Mouse (Mus musculus) brain, embryonic 14.5 days (tissue): ENCODE measurements around the gene Crybg1. TPM values are rescaled to one million over a fixed set of nuclear protein-coding genes. Genes with fewer than 3 reads are reported as not detected.

ENCODE experiments used
- DNase-seq: peaks from one replicate; pipeline ENCODE4 v3.0.0-alpha.2; 2011; ENCODE audit warnings: low read depth
- CTCF ChIP-seq: fragments of 200-500 bp; IDR thresholded peaks from 2 replicates; pipeline ENCODE4 v1.5.1; 2012; ENCODE audit warnings: inconsistent platforms, mild to moderate bottlenecking, moderate library complexity, borderline replicate concordance; ENCODE audit not compliant: insufficient read depth, insufficient read length; ENCODE audit errors: extremely low read depth
- POLR2A ChIP-seq: fragments of 200-500 bp; IDR thresholded peaks from 2 replicates; pipeline ENCODE4 v1.6.1; 2012; ENCODE audit warnings: mild to moderate bottlenecking, inconsistent platforms, borderline replicate concordance; ENCODE audit not compliant: poor library complexity, insufficient read depth, insufficient read length, severe bottlenecking; ENCODE audit errors: extremely low read depth
- polyA plus RNA-seq: library from polyadenylated mRNA; depleted of rRNA; stranded (reverse); fragments of >200 nt; gene quantifications from 2 replicates; pipeline ENCODE4 v1.2.3, GENCODE M21; 2012

Gene Crybg1
- polyA plus RNA-seq, 1 experiment = 0.36 TPM

DNA sequence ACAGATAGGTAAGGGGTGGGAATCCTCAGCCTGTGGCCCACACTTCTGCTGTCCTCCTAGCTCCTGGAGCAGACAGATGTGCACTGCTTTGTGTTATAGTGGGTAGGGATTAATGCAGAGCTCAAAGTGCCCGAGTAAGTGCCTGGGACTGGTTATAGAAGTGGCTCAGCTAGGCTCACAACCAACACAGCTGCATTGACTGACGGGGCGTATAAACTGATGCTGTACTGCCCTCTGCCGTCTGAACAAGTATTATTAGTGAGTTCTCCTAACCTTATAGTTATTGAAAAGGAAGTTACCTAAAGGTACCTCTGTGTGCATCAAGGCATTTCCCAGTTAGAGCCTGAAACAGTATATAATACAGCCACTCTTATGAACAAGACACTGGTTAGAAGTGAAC lies 77.6 kb downstream of the Crybg1 start:
- TF ChIP-seq POLR2A (no peak), CTCF (peak; percentile 67; the same call in 1 of the 2 replicates)
- peak; percentile 92 for DNase-seq

DNA sequence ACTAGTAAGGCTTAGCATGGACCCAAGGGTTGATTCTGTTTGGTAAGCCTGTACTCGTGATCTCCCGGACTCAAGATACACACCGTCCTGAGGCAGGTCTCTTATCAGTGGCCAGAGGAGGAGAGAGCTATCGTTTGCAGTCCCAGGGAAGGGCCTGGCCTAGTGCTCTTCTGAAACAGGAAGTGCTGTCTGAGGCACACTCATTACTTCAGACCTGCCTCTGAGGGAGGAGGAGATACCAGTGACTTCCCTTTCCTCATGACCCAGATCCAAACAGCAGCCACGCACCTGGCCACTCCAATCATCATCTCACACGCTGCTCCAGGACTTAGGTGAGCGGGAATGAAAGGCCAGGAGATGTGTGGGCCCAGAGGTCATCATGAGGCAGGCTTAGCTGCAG lies 79.5 kb downstream of the Crybg1 start:
- no peak for TF ChIP-seq CTCF
- TF ChIP-seq POLR2A = no peak

DNA sequence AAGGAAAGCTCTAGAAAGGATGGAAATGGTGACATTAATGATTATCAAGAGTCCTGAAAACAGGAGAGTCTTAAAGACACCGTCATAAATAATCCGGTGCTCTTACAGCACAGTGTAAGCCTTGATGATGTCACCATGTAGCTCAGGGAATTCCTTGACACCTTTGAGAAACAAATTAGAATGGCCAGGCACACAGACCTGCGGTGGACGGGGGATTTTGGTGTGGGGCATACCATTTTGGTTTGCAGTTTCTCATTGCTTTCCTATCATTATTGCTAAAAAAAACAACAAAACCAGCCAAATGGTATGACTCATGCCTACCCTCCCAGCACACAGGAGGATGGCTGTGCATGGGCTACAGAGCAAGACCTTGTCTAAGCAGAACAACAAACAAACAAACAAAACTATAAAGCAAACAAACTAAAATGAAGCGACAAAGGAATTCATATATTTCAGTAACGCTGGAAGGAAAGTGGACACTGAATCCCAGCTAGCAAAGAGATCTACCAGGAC lies 82.7 kb downstream of the Crybg1 start:
- TF ChIP-seq POLR2A (no peak), CTCF (no peak)
- no peak for DNase-seq

More for the DNA sequence above, 79.5 kb downstream of the Crybg1 start:
- DNase-seq = no peak

DNA sequence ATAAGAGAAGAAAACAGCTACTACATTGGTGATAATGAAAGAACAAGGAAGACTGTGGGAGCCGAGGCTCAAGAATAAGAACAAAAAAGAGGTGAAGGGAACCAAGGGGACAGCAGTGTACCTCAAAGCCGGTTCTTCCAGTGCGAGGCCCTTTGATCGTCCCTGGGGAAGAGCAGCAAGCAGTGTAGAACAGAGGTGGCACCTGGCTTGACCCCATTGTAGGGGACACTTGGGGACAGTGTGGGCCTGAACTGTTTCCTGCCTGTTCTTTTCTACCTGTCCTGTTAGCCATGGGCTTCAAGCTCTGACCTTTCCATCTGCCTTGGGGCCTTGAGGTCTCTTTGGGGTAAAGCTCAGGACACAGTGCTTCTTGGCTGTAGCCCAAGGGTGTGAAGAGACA lies 85.7 kb downstream of the Crybg1 start:
- TF ChIP-seq POLR2A (no peak), CTCF (no peak)
- no peak for DNase-seq

DNA sequence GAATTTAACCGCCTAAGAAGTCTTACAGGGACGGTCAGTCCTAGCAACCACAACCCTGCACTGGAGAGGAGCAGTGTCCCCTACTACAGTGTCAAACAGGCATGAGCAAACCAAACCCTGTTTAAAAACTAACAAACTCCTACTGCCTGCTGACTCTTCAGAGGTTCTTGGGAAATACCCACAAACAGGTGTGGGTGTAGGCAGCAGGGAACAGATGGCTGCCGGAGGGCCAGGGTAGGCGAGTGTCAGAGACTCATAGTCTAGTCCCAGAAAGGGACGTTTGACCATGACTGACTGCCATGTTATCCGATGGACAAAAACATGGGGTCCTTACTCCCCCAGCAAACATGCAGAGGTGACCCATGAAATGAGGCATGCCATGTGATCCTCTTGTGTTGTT lies 97.7 kb downstream of the Crybg1 start:
- DNase-seq = no peak
- TF ChIP-seq CTCF = no peak
- no peak for TF ChIP-seq POLR2A

DNA sequence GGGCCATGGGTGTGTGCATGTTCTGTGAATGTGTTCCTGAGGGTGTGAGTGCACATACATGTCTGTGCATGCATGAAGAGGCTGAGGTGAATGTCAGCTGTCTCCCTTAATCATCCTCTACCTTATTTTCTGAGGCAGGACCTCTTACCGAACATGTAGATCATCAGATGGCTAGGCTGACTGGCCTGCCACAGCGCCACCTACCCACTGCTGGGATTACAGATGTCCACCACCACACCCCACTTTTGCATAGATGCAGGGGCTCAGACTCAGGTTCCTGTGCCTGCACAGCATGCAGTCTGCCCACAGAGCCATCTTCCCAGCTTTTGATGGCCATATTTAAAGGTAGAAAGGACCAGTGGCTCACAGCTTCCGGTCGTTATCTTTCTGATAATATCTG lies 103.9 kb downstream of the Crybg1 start:
- no peak for DNase-seq
- TF ChIP-seq CTCF = peak; percentile 7; the same call in 1 of the 2 replicates
- TF ChIP-seq POLR2A = no peak

DNA sequence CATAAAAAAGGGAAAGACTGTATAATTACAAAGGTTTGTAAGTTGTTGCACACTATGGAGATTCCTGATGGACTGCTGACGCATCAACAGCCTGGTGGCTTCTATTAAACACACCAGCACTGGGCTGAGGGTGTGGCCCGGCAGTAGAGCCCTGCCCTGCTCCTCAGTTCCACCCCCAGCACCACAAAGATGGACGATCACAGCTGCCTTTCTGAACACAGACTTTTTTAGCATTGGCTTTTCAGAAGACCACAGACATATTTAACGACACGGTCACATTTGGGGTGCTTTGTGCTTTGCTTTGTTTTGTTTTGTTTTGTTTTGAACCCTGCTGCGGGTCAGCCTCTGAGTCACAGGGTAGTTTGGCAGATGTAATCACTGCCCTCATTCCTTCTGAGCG lies 105.0 kb downstream of the Crybg1 start:
- TF ChIP-seq POLR2A (no peak), CTCF (no peak)
- DNase-seq = no peak

DNA sequence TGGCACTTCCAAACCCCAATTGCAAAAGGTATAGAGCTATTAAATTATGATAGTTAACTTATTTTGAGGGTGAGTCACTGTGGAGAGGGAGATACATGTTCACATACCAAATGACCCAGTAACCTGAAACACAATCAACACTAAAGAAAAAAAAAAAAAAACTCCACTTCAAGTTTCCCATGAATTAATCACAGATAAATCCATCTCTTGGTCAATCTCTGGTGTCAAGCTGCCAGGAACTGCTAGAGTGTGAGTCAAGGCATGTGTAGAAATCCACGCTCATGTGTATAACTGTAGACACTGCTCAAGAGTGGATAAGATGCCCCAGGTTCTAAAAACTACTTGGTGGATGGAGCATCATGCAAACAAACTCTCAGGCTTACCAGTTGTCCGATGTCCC lies 109.5 kb downstream of the Crybg1 start:
- TF ChIP-seq CTCF (no peak), POLR2A (no peak)
- no peak for DNase-seq

DNA sequence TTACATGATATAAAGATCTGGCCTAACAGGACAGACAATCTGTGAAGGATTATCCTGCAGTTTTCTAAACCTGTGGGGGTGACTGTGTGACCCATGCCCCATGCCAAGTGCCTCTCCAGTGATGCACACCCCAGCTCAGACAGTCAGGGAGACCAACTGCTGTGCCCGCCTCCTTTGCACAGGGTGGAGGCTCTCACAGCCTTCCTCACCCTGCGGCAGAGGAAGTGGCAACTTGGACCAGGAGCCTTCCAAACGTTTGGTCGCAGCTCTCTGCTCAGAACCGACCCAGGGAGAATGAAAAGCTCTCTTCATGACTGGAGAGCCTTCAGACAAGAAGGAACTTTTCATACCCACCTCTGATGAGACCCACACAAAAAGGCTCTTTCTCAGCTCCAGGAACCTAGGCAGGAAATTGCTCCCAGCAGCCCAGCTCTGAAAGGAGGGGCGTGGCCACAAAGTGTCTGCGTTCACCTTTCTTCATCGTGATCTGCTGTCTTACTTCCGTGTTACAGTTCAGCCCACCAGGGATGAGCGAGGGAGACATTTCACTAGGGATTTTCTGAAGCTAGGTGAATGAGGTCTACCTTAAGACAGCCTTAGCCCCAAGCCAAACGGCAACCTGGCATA lies 110.6 kb downstream of the Crybg1 start:
- DNase-seq = no peak
- TF ChIP-seq CTCF (no peak), POLR2A (no peak)

DNA sequence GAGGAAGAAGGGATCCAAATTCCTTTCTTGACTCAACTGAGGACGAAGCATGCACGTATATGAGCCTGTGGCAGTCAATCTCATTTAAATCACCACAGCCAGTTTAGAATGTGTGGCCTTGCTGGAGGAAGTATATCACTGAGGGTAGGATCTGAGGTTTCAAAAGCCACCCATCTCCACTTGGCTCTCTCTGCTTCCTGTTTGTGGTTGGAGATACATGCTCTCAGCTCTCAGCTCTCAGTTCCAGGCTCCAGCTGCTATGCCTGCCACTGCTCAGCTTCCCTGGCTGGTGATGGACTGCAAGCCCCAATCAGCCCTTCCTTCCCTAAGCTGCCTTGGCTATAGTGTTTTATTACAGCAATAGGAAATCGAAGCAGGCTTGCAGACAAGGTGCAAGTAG lies 119.1 kb downstream of the Crybg1 start:
- no peak for TF ChIP-seq CTCF
- no peak for TF ChIP-seq POLR2A
- no peak for DNase-seq

DNA sequence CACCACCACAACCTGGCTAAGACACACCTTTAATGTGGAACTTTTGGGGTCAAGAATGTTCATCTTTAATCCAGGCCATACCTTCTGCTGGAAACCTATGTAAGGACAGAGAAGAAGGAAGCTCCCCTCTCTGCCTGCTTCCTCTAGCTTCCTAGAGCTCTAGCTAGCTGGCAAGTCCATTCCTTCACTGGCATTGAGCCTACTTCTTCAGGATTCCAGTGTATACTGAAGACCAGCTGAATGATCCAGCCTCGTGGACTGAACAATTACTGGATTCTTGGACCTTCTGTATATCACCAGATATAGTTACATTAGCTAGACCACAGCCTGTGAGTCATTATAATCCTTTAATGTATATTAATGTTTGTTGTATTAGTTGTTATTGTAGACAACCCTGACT lies 121.4 kb downstream of the Crybg1 start:
- DNase-seq = no peak
- TF ChIP-seq CTCF (no peak), POLR2A (no peak)

DNA sequence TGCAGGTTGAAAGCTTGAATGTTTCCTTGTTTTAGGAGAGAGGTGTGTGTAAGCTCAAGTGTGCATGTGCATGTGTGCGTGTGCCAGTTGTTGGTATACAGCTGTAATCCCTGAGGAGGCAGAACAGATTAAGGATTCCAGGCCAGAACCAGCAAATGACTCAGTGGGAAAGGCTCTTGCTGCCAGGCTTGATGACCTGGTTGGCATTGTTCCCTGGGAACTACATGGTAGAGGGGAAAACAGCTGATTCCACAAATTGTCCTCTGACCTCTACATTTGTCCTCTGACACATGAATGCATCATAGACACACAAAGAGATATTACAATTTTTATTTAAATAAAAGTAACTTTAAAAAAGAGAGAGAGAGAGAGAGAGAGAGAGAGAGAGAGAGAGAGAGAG lies 122.5 kb downstream of the Crybg1 start:
- DNase-seq = no peak
- TF ChIP-seq POLR2A (no peak), CTCF (no peak)

DNA sequence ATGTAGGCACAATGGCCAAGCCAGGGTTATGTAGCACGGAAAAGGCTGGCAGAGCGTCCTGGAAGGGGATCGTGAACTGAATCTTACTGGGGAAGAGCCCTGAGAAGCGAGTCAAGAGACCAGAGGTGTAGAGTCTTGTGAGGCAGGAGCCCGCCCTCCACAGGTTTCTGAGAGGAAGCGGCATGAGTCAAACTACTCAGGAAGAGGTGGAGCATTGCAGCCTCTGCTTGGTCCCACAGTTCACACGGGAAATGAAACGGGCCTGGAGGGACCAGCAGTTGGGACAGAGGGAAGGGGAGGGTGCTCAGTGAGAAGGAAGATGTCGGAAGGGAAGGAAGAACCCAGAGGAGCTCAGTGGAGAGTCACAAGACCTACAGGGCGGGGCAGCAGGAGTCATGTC lies 123.9 kb downstream of the Crybg1 start:
- TF ChIP-seq CTCF (no peak), POLR2A (no peak)
- DNase-seq = no peak

DNA sequence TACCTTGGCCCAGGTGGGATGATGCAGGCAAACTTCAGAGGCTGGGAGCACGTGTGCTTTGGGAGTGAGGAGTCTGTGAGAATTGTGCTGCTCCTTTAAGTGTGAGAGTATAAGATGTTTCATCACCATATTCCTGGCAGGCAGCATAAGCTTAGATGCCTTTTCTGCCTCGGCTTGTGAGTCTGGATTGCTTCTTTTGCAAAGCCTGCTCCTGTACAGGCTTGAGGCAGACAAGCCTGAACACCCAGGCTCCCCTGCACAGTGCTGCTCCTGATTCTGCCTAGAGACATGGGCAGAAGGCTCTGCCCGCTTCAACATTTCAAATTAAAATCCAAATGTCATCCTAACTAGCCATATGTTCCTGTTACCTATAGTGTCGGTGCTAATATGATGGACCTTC lies 128.5 kb downstream of the Crybg1 start:
- no peak for DNase-seq
- no peak for TF ChIP-seq CTCF
- TF ChIP-seq POLR2A = no peak
